ENCODE assay signal across 9 mouse cellular contexts in the genomic region with DNA sequence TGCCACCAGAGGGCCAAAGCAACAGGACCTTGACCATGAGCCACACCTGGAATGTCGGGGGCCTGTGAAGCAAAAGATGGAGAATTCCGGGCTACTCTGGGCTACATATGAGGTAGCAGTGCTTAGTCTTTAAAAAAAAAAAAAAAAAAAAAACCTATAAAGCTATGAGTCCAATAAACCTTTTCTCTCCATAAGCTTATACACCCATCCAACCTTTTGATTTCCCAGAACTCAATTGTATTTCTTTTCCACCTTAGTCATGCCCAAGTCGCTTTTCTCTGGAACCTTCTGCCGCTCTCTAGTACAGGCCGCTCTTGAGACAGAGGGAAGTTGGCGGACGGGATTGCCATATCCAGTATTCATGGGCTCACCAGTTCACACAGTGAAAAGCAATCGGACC. TPM values are rescaled to one million over a fixed set of nuclear protein-coding genes. Genes with fewer than 3 reads are reported as not detected.
DNase-seq lines count a peak whose midpoint lies in the region; ATAC-seq and TF ChIP-seq lines count a peak whose summit lies in the region.
"Had no signal": no experiment of that assay in that cellular context is flagged by ENCODE, and none has a peak within 500 bp of the region (broad histone marks: within the 10 kb centered on the region; RNA-seq: fewer than 3 reads in every experiment).

No protein-coding gene starts in this region.

- H3K4me3 ChIP-seq in kidney, embryonic 16.5 days (ENCODE audit: low read length) = peak overlapping the region; percentile 51
- H3K4me3 ChIP-seq in embryonic facial prominence, embryonic 13.5 days = peak overlapping the region; percentile 46
- 0 out of 2 replicates have a peak overlapping the region, but pooled peaks have one; percentile 36 for H3K4me3 ChIP-seq in intestine, embryonic 14.5 days (ENCODE audit: low read depth, low read length)
- peak overlapping the region; percentile 35 for H3K4me3 ChIP-seq in midbrain, postnatal 0 days (ENCODE audit: low read depth, low read length)

- 0 out of 2 replicates have a peak, but pooled peaks have one; percentile 3 for TF ChIP-seq CTCF in midbrain, postnatal 0 days (IDR thresholded peaks at IDR 0.05)

- H3K36me3 ChIP-seq in kidney, embryonic 16.5 days (ENCODE audit: insufficient read depth, low read length) = no peaks in the 10 kb centered on the region
- no peaks in the 10 kb centered on the region for H3K36me3 ChIP-seq in embryonic facial prominence, embryonic 13.5 days
- H3K36me3 ChIP-seq in intestine, embryonic 14.5 days (ENCODE audit: control insufficient read depth, insufficient read depth, low read length) = no peaks in the 10 kb centered on the region
- no peaks in the 10 kb centered on the region for H3K36me3 ChIP-seq in midbrain, postnatal 0 days (ENCODE audit: insufficient read depth, low read length)

- no peak for DNase-seq in kidney, postnatal 10 days
- DNase-seq in intestine, embryonic 14.5 days (ENCODE audit: low spot score) = no peak
- no peak for DNase-seq in midbrain, postnatal 0 days (ENCODE audit: low spot score)
- no peak for DNase-seq in right cerebral cortex, adult 2 months (ENCODE audit: low spot score in 2 of 2)
- no peak for DNase-seq in kidney, adult 18-20 months
- DNase-seq in gastrocnemius, postnatal 14 days = no peak

- 71% methylated on average over 8 of the region's 8 CpGs for WGBS in kidney, embryonic 16.5 days
- 73% methylated on average over 8 of the region's 8 CpGs for WGBS in embryonic facial prominence, embryonic 13.5 days
- 68% methylated on average over 8 of the region's 8 CpGs for WGBS in intestine, embryonic 14.5 days
- WGBS in midbrain, postnatal 0 days = 67% methylated on average over 8 of the region's 8 CpGs

- H3K9ac ChIP-seq in kidney, embryonic 16.5 days (replicated peaks; ENCODE audit: low read length) = peak overlapping the region; percentile 30; the same call in 1 of the 2 replicates
- H3K9ac ChIP-seq in embryonic facial prominence, embryonic 13.5 days = peak overlapping the region; percentile 61
- H3K9ac ChIP-seq in intestine, embryonic 14.5 days (ENCODE audit: low read length) = no peak overlapping the region
- H3K9ac ChIP-seq in midbrain, postnatal 0 days (replicated peaks; ENCODE audit: low read length, poor library complexity, severe bottlenecking) = peak overlapping the region; percentile 53

- H3K4me1 ChIP-seq in kidney, embryonic 16.5 days (ENCODE audit: insufficient read depth, low read length) = no peaks in the 10 kb centered on the region
- peaks cover 10% of the 10 kb centered on the region; the same call in 1 of the 2 replicates for H3K4me1 ChIP-seq in embryonic facial prominence, embryonic 13.5 days
- no peaks in the 10 kb centered on the region; the same call in 1 of the 2 replicates for H3K4me1 ChIP-seq in intestine, embryonic 14.5 days (replicated peaks; ENCODE audit: control insufficient read depth, insufficient read depth, low read length)
- H3K4me1 ChIP-seq in midbrain, postnatal 0 days (ENCODE audit: insufficient read depth, low read length) = no peaks in the 10 kb centered on the region

- intact Hi-C loops in gastrocnemius, postnatal 14 days (cut with DNase I; ENCODE audit: low total_unique reads) = no loop called here

- no peak for ATAC-seq in kidney, embryonic 16.5 days (ENCODE audit: low FRiP score, low TSS enrichment)
- ATAC-seq in embryonic facial prominence, embryonic 13.5 days (ENCODE audit: insufficient number of reproducible peaks, insufficient read depth, low FRiP score, low TSS enrichment, low read depth) = no peak
- no peak for ATAC-seq in intestine, embryonic 14.5 days (replicated peaks; ENCODE audit: low FRiP score, low TSS enrichment, low read depth)
- peak; percentile 51 for ATAC-seq in midbrain, postnatal 0 days (ENCODE audit: low FRiP score)
- ATAC-seq: Patski had no signal

- H3K4me2 ChIP-seq in kidney, embryonic 16.5 days (replicated peaks; ENCODE audit: low read depth, low read length) = peak overlapping the region; percentile 75
- H3K4me2 ChIP-seq in embryonic facial prominence, embryonic 13.5 days = peak overlapping the region; percentile 70
- peak overlapping the region; percentile 58; the same call in 1 of the 2 replicates for H3K4me2 ChIP-seq in intestine, embryonic 14.5 days (ENCODE audit: low read length)
- peak overlapping the region; percentile 61 for H3K4me2 ChIP-seq in midbrain, postnatal 0 days (ENCODE audit: low read depth, low read length, poor library complexity, severe bottlenecking)

- H3K9me3 ChIP-seq in kidney, embryonic 16.5 days (ENCODE audit: low read length) = no peaks in the 10 kb centered on the region
- H3K9me3 ChIP-seq in embryonic facial prominence, embryonic 13.5 days = no peaks in the 10 kb centered on the region
- no peaks in the 10 kb centered on the region for H3K9me3 ChIP-seq in intestine, embryonic 14.5 days (ENCODE audit: control insufficient read depth, low read length)
- no peaks in the 10 kb centered on the region for H3K9me3 ChIP-seq in midbrain, postnatal 0 days (ENCODE audit: low read length)

- H3K27ac ChIP-seq in kidney, embryonic 16.5 days (ENCODE audit: low read length) = no peak overlapping the region
- no peak overlapping the region for H3K27ac ChIP-seq in embryonic facial prominence, embryonic 13.5 days
- H3K27ac ChIP-seq in intestine, embryonic 14.5 days (ENCODE audit: low read depth) = no peak overlapping the region
- peak overlapping the region; percentile 80 for H3K27ac ChIP-seq in midbrain, postnatal 0 days (ENCODE audit: low read depth, low read length)

- H3K27me3 ChIP-seq in kidney, embryonic 16.5 days (ENCODE audit: insufficient read depth, low read length) = peaks cover 10% of the 10 kb centered on the region
- H3K27me3 ChIP-seq in embryonic facial prominence, embryonic 13.5 days = peaks cover 47% of the 10 kb centered on the region
- H3K27me3 ChIP-seq in intestine, embryonic 14.5 days (replicated peaks; ENCODE audit: control insufficient read depth, insufficient read depth, low read length) = peaks cover 28% of the 10 kb centered on the region
- no peaks in the 10 kb centered on the region for H3K27me3 ChIP-seq in midbrain, postnatal 0 days (ENCODE audit: insufficient read depth, low read length)

RNA-seq across cellular contexts. Expression of gene Spats1, which starts 1.1 kb away (rescaled TPM):
- 0.16 and 0.44 TPM in 2 replicates for polyA plus RNA-seq in kidney, embryonic 16.5 days (2015; fragmentation: Nextera tagmentation; extraction: Ambion mirVana)
- 0.86 and 0.88 TPM in 2 replicates for polyA plus RNA-seq in embryonic facial prominence, embryonic 13.5 days (2015; fragmentation: Nextera tagmentation; extraction: Ambion mirVana)
- polyA plus RNA-seq in intestine, embryonic 14.5 days (2014; fragmentation: Nextera tagmentation; extraction: Ambion mirVana) = 0.59 and 0.65 TPM in 2 replicates
- 2.3 and 5.8 TPM in 2 replicates for total RNA-seq in midbrain, postnatal 0 days (2014; rRNA removed)
- polyA plus RNA-seq in midbrain, postnatal 0 days (2015; fragmentation: Nextera tagmentation; extraction: Ambion mirVana) = 3.4 and 3.6 TPM in 2 replicates
- total RNA-seq in gastrocnemius, postnatal 14 days (2021) = under 1 TPM in 1 of 2 experiments, not detected in 1; 0.20 TPM

RNA-seq across cellular contexts. Expression of gene Aars2, which starts 32.5 kb away (rescaled TPM):
- 26.3 and 29.8 TPM in 2 replicates for polyA plus RNA-seq in kidney, embryonic 16.5 days (2015; fragmentation: Nextera tagmentation; extraction: Ambion mirVana)
- polyA plus RNA-seq in embryonic facial prominence, embryonic 13.5 days (2015; fragmentation: Nextera tagmentation; extraction: Ambion mirVana) = 20.2 and 21.5 TPM in 2 replicates
- 16.1 and 17.3 TPM in 2 replicates for polyA plus RNA-seq in intestine, embryonic 14.5 days (2014; fragmentation: Nextera tagmentation; extraction: Ambion mirVana)
- 19.8 and 31.4 TPM in 2 replicates for total RNA-seq in midbrain, postnatal 0 days (2014; rRNA removed)
- polyA plus RNA-seq in midbrain, postnatal 0 days (2015; fragmentation: Nextera tagmentation; extraction: Ambion mirVana) = 13.9 and 15.2 TPM in 2 replicates
- 10 to 100 TPM; 15.0 to 16.0 TPM for total RNA-seq in gastrocnemius, postnatal 14 days (2021)

RNA-seq across cellular contexts. Expression of gene Cdc5l, which starts 40.6 kb away (rescaled TPM):
- polyA plus RNA-seq in kidney, embryonic 16.5 days (2015; fragmentation: Nextera tagmentation; extraction: Ambion mirVana) = 57.6 and 65.0 TPM in 2 replicates
- polyA plus RNA-seq in embryonic facial prominence, embryonic 13.5 days (2015; fragmentation: Nextera tagmentation; extraction: Ambion mirVana) = 74.0 and 83.1 TPM in 2 replicates
- polyA plus RNA-seq in intestine, embryonic 14.5 days (2014; fragmentation: Nextera tagmentation; extraction: Ambion mirVana) = 62.6 and 68.3 TPM in 2 replicates
- 36.7 and 47.4 TPM in 2 replicates for total RNA-seq in midbrain, postnatal 0 days (2014; rRNA removed)
- polyA plus RNA-seq in midbrain, postnatal 0 days (2015; fragmentation: Nextera tagmentation; extraction: Ambion mirVana) = 54.3 and 57.9 TPM in 2 replicates
- 10 to 100 TPM; 31.3 to 33.9 TPM for total RNA-seq in gastrocnemius, postnatal 14 days (2021)

RNA-seq across cellular contexts. Expression of gene Tcte1, which starts 49.1 kb away (rescaled TPM):
- polyA plus RNA-seq in kidney, embryonic 16.5 days (2015; fragmentation: Nextera tagmentation; extraction: Ambion mirVana) = 0.63 and 0.81 TPM in 2 replicates
- polyA plus RNA-seq in embryonic facial prominence, embryonic 13.5 days (2015; fragmentation: Nextera tagmentation; extraction: Ambion mirVana) = 1.0 and 1.1 TPM in 2 replicates
- 0.60 and 0.70 TPM in 2 replicates for polyA plus RNA-seq in intestine, embryonic 14.5 days (2014; fragmentation: Nextera tagmentation; extraction: Ambion mirVana)
- total RNA-seq in midbrain, postnatal 0 days (2014; rRNA removed) = 0.99 and 1.2 TPM in 2 replicates
- 4.2 and 4.6 TPM in 2 replicates for polyA plus RNA-seq in midbrain, postnatal 0 days (2015; fragmentation: Nextera tagmentation; extraction: Ambion mirVana)
- total RNA-seq in gastrocnemius, postnatal 14 days (2021) = not detected
- polyA plus RNA-seq: Patski had no signal
